In genomic region chr9:96916620-96917538, GRCm38 (mm10) we compare ENCODE assay signal across 8 mouse cellular contexts. TPM values are rescaled to one million over a fixed set of nuclear protein-coding genes. Genes with fewer than 3 reads are reported as not detected.
DNase-seq lines count a peak whose midpoint lies in the region; ATAC-seq lines count a peak whose summit lies in the region.

No protein-coding gene starts in this region.

- H3K36me3 ChIP-seq in hindbrain, embryonic 12.5 days = no peaks in the 10 kb centered on the region

- H3K9ac ChIP-seq in hindbrain, embryonic 12.5 days = no peak overlapping the region

- ATAC-seq in hindbrain, embryonic 12.5 days (ENCODE audit: low FRiP score) = peak; percentile 84

- no peak overlapping the region for H3K4me2 ChIP-seq in hindbrain, embryonic 12.5 days (replicated peaks)

- H3K9me3 ChIP-seq in hindbrain, embryonic 12.5 days (replicated peaks) = peaks cover 4% of the 10 kb centered on the region

- peak; percentile 92 for DNase-seq in Muller cell, postnatal 12 days (ENCODE audit: inconsistent ontology term)
- DNase-seq in cerebellum, postnatal 10 days = peak; percentile 97 to 99
- DNase-seq in frontal cortex, postnatal 14 days (ENCODE audit: low spot score in 2 of 2) = peak; percentile 91 to 98
- DNase-seq in layer of hippocampus, postnatal 10 days (ENCODE audit: low spot score in 2 of 2) = peak; percentile 99
- DNase-seq in lung, postnatal 10 days = peak; percentile 94
- peak; percentile 99 for DNase-seq in retina, embryonic 14.5 days (ENCODE audit: low spot score)
- DNase-seq in thymus, postnatal 36 days = peak; percentile 94 to 99

- WGBS in hindbrain, embryonic 12.5 days = 42% methylated on average over 27 of the region's 27 CpGs

- no peak overlapping the region for H3K27ac ChIP-seq in hindbrain, embryonic 12.5 days

- no peak overlapping the region for H3K4me3 ChIP-seq in hindbrain, embryonic 12.5 days

- no peaks in the 10 kb centered on the region for H3K27me3 ChIP-seq in hindbrain, embryonic 12.5 days

- peaks cover 4% of the 10 kb centered on the region; the same call in 1 of the 2 replicates for H3K4me1 ChIP-seq in hindbrain, embryonic 12.5 days

RNA-seq across cellular contexts. Expression of gene Pxylp1, which starts 24.4 kb away (rescaled TPM):
- polyA plus RNA-seq in hindbrain, embryonic 12.5 days (2016; fragmentation: Nextera tagmentation; extraction: Ambion mirVana) = 56.9 and 59.9 TPM in 2 replicates
- 10 to 100 TPM; 16.6 to 18.9 TPM for total RNA-seq in layer of hippocampus, postnatal 10 days (2021)
